Comparison of ENCODE assay signal across 22 mouse cellular contexts in the genomic region with DNA sequence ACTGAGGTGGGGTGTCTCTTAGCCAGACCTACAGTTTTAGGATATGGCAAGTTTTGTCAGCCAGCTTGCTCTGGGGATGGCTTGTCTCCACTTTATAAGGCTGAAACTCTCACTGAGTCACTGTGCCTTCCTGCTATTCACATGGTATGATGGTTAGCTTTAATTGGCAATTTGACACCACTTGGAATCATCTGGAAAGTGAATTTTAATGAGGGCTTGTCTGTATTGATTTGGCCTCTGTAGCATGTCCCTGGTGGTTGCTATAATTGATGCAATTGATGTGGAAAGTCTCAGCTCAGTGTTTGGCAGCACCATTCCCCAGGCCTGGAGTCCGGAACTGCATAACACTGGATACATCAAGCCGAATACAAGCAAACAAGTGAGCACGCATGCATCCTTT.
"Had no signal": no experiment of that assay in that cellular context is flagged by ENCODE, and none has a peak within 500 bp of the region (broad histone marks: within the 10 kb centered on the region; RNA-seq: fewer than 3 reads in every experiment).

No protein-coding gene starts in this region.

- DNase-seq: kidney, postnatal 25 days; liver; lung, adult 18-20 months; lung, postnatal 10 days; lung, postnatal 36 days; midbrain, embryonic 14.5 days; right cerebral cortex, postnatal 14 days; right cerebral cortex, postnatal 4 days; thymus, adult 2 months; thymus, postnatal 25 days had no signal

- H3K27me3 ChIP-seq: limb, embryonic 13.5 days; liver, embryonic 12.5 days; liver, embryonic 15.5 days; lung, embryonic 15.5 days; neural tube, embryonic 12.5 days; neural tube, embryonic 15.5 days had no signal

- H3K4me3 ChIP-seq: layer of hippocampus, adult 2 months; limb, embryonic 10.5 days; limb, embryonic 13.5 days; liver, embryonic 12.5 days; liver, embryonic 15.5 days; lung, embryonic 15.5 days; megakaryocyte, embryonic 14.5 days; midbrain, embryonic 10.5 days; neural tube, embryonic 12.5 days; neural tube, embryonic 15.5 days had no signal

- H3K4me2 ChIP-seq: limb, embryonic 13.5 days; liver, embryonic 12.5 days; liver, embryonic 15.5 days; lung, embryonic 15.5 days; neural tube, embryonic 12.5 days; neural tube, embryonic 15.5 days had no signal

- H3K9me3 ChIP-seq: limb, embryonic 10.5 days; limb, embryonic 13.5 days; liver, embryonic 12.5 days; liver, embryonic 15.5 days; lung, embryonic 15.5 days; megakaryocyte, embryonic 14.5 days; midbrain, embryonic 10.5 days; neural tube, embryonic 12.5 days; neural tube, embryonic 15.5 days had no signal

- ATAC-seq: liver, embryonic 12.5 days had no signal

- H3K27ac ChIP-seq: kidney, postnatal 0 days; layer of hippocampus, adult 2 months; limb, embryonic 10.5 days; limb, embryonic 13.5 days; liver, embryonic 12.5 days; liver, embryonic 15.5 days; lung, embryonic 15.5 days; midbrain, embryonic 10.5 days; neural tube, embryonic 12.5 days; neural tube, embryonic 15.5 days; stomach, postnatal 0 days had no signal

- H3K9ac ChIP-seq: limb, embryonic 13.5 days; liver, embryonic 12.5 days; liver, embryonic 15.5 days; lung, embryonic 15.5 days; neural tube, embryonic 12.5 days; neural tube, embryonic 15.5 days had no signal

- H3K36me3 ChIP-seq: limb, embryonic 10.5 days; limb, embryonic 13.5 days; liver, embryonic 12.5 days; liver, embryonic 15.5 days; lung, embryonic 15.5 days; midbrain, embryonic 10.5 days; neural tube, embryonic 12.5 days; neural tube, embryonic 15.5 days had no signal

- H3K4me1 ChIP-seq: limb, embryonic 10.5 days; limb, embryonic 13.5 days; liver, embryonic 12.5 days; liver, embryonic 15.5 days; lung, embryonic 15.5 days; midbrain, embryonic 10.5 days; neural tube, embryonic 12.5 days; neural tube, embryonic 15.5 days had no signal
